ENCODE assay signal across 14 mouse cellular contexts in genomic region chr13:59212296-59212701, GRCm38 (mm10).
A peak's percentile ranks its signal among the peaks of the same experiment; 100 is the strongest.
DNase-seq lines count a peak whose midpoint lies in the region; ATAC-seq lines count a peak whose summit lies in the region.
"Had no signal": no experiment of that assay in that cellular context is flagged by ENCODE, and none has a peak within 500 bp of the region (broad histone marks: within the 10 kb centered on the region; RNA-seq: fewer than 3 reads in every experiment).

No protein-coding gene starts in this region.

- ATAC-seq in frontal cortex, adult (ENCODE audit: low TSS enrichment), result peak; percentile 94
- ATAC-seq: intestine, embryonic 16.5 days; lung, postnatal 0 days had no signal

- DNase-seq in cerebellum, postnatal 25 days, result peak; percentile 46 to 49
- no peak for DNase-seq in cerebellum, adult 11-12 months
- peak; percentile 63 to 69 for DNase-seq in layer of hippocampus, postnatal 14 days (ENCODE audit: low spot score in 2 of 2)
- DNase-seq in right cerebral cortex, adult 18-20 months, result peak; percentile 83
- DNase-seq in kidney, postnatal 14 days, result no peak
- no peak for DNase-seq in neural tube, embryonic 10.5 days (ENCODE audit: extremely low spot score, low spot score)
- DNase-seq in lung, postnatal 4 days, result no peak
- DNase-seq: heart, postnatal 14 days; liver; midbrain, embryonic 14.5 days; thymus, adult 2 months had no signal

Comparison
In these comparisons a context has a peak if more than half of its experiments do, and no peak if none do; other contexts are left out.
1. DNase-seq: peak in cerebellum, postnatal 25 days (2 of 2), layer of hippocampus, postnatal 14 days (2 of 2) and right cerebral cortex, adult 18-20 months (single experiment); none in cerebellum, adult 11-12 months (single experiment), kidney, postnatal 14 days (single experiment), neural tube, embryonic 10.5 days (single experiment) and lung, postnatal 4 days (0 of 2).